Mouse (Mus musculus) embryo, embryonic 9.5 days (tissue): ENCODE data around the gene Ppt2.

Experiments used
- DNase-seq: peaks from one replicate; pipeline ENCODE4 v3.0.0-alpha.2; 2017; ENCODE audit errors: extremely low spot score

Gene Ppt2

GRCm38 (mm10) chr17:34639461-34640255 is 11.3 kb upstream of the Ppt2 start:
- DNase-seq: no peak

- no peak for DNase-seq
Observed at GRCm38 (mm10) chr17:34637459-34637858, 9.1 kb upstream of the Ppt2 start.

- DNase-seq: no peak
Observed at GRCm38 (mm10) chr17:34635671-34636070, 7.4 kb upstream of the Ppt2 start.

- DNase-seq: peak; percentile 69
Observed at GRCm38 (mm10) chr17:34632261-34632691, 4.0 kb upstream of the Ppt2 start.

GRCm38 (mm10) chr17:34631647-34632046 is 3.3 kb upstream of the Ppt2 start:
- no peak for DNase-seq

GRCm38 (mm10) chr17:34630761-34631301 is 2.5 kb upstream of the Ppt2 start:
- DNase-seq: no peak

GRCm38 (mm10) chr17:34629796-34630603 is 1.7 kb upstream of the Ppt2 start:
- DNase-seq: no peak

DNA sequence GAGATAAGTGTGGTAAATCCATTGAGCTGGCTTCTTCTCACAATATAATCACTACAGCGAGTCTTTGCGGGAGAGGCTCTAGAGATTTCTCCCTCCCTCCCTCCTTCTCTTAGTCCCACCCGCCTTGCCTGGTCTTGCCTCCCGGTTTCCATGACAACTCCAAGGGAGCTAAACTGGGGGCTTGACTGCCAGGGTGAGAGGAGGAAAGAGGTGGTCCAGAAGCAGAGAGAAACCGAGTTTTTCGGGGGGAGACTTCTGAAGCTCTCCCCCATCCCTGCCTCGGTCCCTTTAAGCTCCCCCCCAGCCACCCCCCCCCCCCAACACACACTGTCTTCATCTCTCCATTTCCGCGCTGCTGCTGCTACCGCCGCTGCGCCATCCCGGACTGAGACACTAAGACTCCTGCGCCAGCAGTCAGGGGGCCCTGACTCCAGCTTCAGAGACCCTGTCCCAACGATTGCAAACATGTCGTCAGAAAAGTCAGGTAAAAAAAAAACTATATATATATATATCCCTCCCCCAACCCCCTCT is 976 bp upstream of the Ppt2 start, which contains the start of gene Prrt1:
Gene Prrt1 (plus strand): TSS at position 313 of the 531 bp plus-strand sequence.
- DNase-seq: peak; percentile 41

DNA sequence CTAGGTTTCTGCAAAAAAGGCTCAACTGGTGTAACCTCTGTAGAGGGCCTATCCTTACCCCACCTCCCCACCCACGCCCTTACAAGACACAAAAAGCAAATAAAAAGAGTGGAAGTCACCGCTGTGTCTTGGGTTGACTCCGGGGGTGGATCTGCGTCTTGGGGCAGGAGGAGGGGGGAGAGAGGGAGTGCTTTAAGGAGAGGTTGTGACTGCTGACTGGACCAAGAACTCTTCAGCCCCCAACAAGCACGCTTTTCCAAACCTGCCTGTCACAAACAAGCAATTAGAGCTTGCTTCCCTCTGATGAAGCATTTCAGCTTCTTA is 296 bp upstream of the Ppt2 start:
- no peak for DNase-seq

DNA sequence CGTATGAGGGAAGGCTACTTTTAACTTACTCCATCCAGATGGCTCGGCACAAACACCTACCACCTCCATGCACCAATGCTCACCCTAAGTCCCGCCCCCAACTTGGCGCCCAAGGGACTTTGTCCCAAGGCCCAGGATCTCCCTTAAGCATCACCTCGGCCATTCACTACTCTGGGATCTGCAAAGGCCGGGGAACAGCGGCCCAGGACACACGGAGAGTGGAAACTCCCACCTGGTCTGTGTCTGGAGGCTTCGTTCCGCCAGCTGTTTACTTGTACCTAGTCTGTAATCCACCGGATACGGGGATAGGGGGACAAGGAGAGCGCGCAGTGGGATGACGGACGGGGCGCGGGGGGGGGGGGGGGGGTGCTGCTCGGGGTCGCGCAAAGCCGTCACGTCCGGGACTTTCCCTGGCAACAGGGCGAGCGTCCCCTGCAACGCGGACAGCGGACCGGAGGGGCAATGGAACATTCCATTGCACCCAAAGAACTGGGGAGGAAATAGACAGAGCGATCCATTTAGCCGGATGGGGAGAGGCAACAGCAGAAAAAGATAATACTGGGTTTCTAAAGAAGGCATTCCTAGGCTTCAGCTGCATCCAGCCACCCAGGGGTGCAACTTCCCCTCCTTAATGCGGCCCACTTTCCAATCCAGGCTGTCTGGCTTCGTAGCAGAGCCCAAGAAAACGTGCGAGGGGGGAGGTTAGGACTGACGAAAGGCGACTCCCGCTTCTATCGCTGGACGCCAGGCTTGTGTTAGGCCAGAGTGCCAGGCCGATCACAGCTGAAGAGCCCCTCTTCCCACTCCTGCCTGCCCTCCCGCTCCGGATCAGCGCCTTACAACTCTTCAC is 992 bp downstream of the Ppt2 start:
- DNase-seq: peak; percentile 92

DNA sequence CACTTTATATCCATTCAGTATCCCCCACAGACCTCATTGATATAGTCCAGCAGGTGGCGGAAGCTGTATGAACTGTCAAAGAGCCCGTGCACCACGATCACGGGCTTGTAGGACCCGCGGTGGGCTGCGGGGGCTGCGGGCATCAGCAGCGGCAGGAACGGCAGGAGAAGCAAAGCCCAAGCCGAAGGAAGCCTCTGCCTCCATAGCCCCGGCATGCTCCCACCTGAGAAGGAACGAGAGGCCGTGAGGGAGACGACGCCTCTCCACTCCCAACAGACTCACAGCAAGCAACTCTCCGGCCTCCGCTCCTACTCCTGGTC is 1.6 kb downstream of the Ppt2 start:
- peak; percentile 51 for DNase-seq

GRCm38 (mm10) chr17:34626062-34626772 is 2.1 kb downstream of the Ppt2 start:
- no peak for DNase-seq

DNA sequence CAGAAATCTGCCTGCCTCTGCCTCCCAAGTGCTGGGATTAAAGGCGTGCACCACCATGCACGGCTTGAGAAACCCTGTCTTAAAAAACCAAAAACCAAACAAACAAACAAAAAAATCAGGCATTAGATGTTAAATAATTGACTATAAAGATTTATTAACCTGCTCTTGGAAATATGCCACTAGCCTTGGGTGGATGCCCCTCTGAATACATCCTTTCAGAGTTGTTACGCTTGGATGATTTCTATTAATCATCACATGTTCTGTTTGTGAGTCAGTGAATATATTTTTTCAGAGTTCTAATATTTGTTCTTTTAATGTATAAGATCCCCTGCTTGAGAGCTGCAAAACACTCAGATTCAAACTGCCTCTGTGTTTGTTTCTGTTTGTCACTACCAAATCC is 3.3 kb downstream of the Ppt2 start:
- no peak for DNase-seq

- DNase-seq: no peak
Observed at GRCm38 (mm10) chr17:34623161-34623560, 5.1 kb downstream of the Ppt2 start.

- DNase-seq: no peak
Observed at GRCm38 (mm10) chr17:34621006-34621405, 7.3 kb downstream of the Ppt2 start.

GRCm38 (mm10) chr17:34618999-34619398 is 9.3 kb downstream of the Ppt2 start:
- peak; percentile 63 for DNase-seq

DNA sequence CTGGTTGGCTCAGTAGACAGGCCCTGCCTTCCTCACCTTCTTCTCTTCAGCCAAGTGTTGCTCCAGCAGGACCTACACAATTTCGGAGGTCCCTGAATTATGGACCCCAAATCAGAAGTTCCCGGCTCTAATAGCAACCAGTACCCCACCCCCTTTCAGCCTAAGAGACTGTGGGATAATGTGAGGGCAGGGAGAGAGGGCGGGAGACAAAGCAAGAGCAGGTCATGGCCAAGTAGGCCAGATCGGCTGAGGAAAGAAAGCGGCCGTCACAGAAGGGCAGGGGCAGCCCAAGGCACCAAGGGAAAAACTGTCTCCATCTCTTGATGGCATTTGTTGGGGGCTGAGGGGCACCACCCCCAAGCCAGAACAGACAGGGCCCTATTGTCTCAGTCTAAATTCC is 12.4 kb downstream of the Ppt2 start, which contains the start of gene Egfl8:
Gene Egfl8 (minus strand): TSS at position 101 of the 400 bp plus-strand sequence.
- no peak for DNase-seq

DNA sequence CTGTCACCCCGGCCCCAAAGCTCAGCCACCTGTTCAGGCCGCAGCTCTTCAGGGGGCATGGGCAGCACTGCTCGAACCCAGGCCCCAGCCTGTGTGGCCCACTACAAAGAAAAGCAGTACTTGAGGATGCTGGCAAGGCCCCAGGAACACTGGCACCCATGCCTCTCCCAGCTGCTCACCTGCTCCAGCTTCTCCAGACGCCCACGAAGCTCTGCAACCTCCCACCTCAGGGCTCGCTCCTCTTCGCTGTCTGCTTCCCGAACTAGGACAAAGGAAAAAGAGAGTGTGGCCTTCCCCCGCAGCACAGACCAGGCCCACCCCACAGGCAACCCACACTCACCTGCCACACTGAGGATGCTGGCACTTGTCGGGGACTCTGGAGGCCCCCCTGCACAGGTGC is 14.5 kb downstream of the Ppt2 start:
- DNase-seq: no peak

GRCm38 (mm10) chr17:34613054-34613645 is 15.2 kb downstream of the Ppt2 start:
- DNase-seq: no peak

DNA sequence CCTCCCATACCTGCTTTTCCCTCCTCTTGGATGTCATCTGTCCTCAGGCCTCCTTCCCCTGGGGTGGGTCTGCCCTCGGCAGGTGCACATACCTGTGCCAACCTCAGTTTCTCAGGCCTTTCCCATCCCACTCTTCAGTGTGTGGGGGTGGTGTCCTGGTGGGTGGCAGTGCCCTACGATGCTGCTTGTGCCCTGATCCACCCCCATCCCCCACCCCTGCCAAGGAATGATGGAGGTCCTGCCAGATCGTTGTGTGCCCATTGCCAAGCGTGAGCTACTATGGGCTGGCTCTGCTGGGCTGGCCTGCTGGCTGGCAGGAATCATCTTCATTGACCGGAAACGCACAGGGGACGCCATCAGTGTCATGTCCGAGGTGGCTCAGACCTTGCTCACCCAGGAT is 17.3 kb downstream of the Ppt2 start:
- DNase-seq: no peak

DNA sequence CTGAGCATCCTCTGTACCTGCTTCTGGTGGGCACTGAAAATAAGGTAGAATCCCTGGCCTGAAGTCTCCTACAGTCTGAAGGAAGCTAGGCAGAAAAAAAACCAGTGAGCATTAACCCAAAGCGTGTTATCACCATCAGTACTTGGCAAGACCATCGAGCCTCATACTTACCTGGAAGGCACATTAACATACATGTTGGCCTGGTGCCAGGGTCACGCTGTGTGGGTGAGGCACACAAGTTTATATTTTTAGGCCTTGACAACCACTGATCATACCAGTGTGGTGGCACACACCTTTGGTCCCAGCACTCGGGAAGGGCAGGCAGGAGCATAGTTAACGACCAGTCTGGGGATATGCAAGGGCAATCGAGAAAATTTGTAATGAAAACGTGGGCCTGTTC is 20.3 kb downstream of the Ppt2 start:
- DNase-seq: no peak
